Mouse (Mus musculus) liver, postnatal 0 days (tissue): Measurements from ENCODE around the gene Syt5.

ENCODE experiments used
- CTCF ChIP-seq: sonication (generic); IDR thresholded peaks from 2 replicates; pipeline ENCODE4 v1.5.1; 2016; ENCODE audit warnings: antibody characterized with exemption, low read depth
- EP300 ChIP-seq: IDR thresholded peaks from 2 replicates; pipeline ENCODE4 v1.6.1; 2016; ENCODE audit warnings: antibody characterized with exemption, low read depth, mild to moderate bottlenecking

DNA sequence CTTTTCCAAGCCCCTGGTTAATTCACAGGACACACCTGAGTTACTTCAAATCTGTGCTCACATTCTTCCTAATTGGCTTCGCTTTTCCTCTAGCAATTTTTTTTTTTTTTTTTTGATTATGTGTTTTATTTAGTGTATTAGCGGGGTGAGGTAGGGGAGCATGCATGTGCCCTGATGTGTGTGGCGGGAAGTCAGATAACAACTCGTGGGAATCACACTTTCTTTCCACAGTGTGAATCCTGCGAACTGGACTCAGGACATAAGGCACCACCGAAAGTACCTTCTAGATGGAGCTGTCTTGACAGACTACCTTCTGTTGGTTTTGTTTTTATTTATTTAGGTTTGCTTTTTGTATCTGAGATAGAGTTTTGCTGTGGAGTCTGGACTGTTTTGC, 9.8 kb upstream of the Syt5 start:
- TF ChIP-seq CTCF (no peak), EP300 (no peak)
